Mouse (Mus musculus): ENCODE measurements around the gene Lmo2. TPM values are rescaled to one million over a fixed set of nuclear protein-coding genes. Genes with fewer than 3 reads are reported as not detected.
"Not testable (repeated sequence)": the region's sequence is repeated elsewhere in the genome, so short reads cannot be mapped to it uniquely, and the experiment has no call there.

The Lmo2 gene
- total RNA-seq, 1 experiment from 2014 or later: 858 TPM

DNA sequence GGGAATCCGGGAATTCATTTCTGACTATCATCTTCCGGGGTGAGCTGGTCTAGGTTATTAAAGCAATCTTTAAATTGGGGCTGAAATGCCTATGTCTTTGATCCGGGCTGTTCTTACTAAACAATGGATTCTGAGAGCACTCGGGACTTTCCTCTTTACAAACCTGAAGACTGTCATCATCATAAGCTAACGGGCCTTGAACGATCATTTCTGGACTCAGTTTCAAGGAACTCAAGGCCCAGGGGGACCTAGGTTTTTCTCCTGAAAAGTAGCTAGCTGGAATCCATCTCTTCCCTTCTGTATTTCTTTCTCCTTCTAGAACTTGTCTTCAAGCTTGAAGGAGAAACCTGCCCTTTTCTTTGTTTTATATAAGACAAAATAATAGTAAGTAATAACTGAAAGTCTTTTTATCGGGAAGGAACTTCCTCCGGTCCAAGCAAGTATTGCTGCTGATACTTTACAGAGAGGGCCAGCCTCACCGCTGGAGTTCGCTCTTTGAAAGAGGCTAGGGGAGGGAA, 11.2 kb downstream of the Lmo2 start:
- ATAC-seq (replicated peaks in 1 of 2; ENCODE audit: insufficient read depth in 1 of 2, low FRiP score in 2 of 2, low TSS enrichment in 1 of 2, low read depth in 1 of 2, poor library complexity in 2 of 2, severe bottlenecking in 2 of 2): no peak

DNA sequence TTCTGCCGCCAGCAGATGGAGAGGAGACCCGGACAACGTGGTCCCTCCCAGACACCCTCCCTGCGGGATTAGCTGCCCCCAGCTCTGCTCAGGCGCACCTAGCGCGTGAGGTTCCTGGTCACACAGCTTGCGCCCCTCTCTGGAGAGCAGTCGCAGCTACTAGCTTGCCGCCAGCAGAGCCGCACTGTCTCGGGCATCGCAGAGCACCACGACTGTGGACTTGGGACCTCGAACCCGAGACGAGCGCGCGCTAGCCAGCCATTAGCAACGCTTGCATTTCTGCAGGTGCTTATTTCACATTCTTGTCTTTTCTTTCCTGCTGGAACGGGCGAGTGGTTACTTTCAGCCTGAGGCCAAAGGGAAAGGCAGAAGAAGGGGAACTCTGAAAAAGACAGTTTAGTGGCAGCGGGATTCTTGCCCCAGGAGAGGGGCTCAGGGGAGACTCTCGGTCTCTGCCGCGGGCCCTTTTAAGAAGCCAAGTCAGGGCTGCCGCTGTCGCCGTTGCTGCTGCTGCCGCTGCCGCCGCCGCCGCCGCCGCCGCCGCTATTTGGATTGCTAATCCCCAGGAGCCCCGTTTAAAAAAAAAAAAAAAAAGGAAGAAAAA, 11.8 kb downstream of the Lmo2 start:
- ATAC-seq (replicated peaks in 1 of 2; ENCODE audit: insufficient read depth in 1 of 2, low FRiP score in 2 of 2, low TSS enrichment in 1 of 2, low read depth in 1 of 2, poor library complexity in 2 of 2, severe bottlenecking in 2 of 2): peak; percentile 77 to 84

DNA sequence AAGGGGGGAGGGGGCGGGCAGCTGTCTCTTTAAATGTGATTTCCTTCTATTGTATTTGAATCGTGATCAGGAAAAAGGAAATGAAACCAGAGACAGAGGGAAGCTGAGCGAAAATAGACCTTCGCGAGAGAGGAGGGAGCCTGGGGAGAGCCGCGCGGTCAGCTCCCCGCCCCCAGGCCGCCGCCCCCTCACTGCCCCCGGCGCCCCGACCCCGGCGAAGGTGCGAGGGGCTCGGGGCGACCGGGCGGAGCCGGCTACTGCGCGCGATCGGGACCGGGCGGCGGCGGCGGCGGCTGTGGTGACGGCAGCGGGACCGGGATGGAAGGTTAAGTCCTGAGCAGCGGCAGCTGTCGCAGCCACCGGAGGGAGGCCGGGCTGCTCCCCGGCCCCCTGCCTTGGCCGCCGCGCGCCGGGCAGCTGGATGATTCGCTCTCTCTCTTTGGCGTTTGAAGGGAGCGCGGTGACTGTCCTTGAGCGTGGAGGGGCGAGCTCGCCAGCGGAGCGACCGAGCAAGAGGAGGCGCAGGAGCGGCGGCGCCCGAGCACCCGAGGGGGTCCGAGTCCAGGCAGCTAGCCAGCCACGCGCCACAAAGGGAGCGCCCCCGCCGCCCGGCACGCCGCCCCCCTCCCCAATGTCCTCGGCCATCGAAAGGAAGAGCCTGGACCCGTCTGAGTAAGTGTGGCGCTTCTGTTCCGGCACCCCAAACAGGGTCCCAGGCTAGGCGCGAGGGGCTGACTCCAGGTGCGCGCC, 12.4 kb downstream of the Lmo2 start:
- ATAC-seq (replicated peaks in 1 of 2; ENCODE audit: insufficient read depth in 1 of 2, low FRiP score in 2 of 2, low TSS enrichment in 1 of 2, low read depth in 1 of 2, poor library complexity in 2 of 2, severe bottlenecking in 2 of 2): peak; percentile 2 to 9; a peak in 1 of 4 replicates

DNA sequence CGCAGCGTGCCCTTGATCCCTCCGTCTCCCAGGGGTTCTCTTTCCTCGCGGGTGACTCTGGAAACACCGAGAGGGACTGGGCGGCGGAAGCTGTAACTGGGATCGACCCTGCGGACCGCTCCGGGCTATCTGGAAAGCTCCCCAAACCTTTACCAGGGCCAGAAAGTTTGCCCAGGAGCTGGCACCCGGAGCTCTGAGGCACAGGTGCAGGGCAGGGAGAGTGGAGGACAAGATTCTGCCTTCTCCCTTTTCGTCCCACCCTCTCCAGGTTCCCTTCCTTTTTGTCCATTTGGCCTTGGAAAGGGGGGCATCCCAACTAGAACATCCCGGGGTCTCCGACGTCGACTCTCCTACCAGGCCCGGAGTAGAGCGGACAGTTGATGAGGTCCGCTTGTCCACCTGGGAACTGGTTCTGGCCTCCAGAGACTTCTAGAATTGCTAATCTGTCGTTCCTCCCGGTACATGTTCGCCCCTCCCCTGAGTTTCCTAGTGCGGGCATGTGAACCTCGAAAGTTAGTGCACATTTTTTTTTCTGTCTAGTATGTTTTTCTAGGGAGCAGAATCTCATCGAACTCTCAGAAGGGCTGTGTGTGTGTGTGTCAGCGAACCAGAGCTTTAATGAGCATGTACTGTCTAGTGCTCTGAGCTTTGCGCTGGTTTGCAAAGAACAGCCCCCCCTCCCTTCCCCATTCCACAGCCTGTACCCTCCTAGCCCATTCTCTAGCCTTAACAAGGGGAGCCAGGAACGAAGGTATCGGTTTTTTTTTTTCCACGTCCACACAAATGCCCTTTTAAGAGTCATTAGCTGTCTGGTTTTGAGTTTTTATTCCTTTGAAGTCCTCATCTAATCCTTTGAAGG, 13.2 kb downstream of the Lmo2 start:
- ATAC-seq (replicated peaks in 1 of 2; ENCODE audit: insufficient read depth in 1 of 2, low FRiP score in 2 of 2, low TSS enrichment in 1 of 2, low read depth in 1 of 2, poor library complexity in 2 of 2, severe bottlenecking in 2 of 2): no peak

DNA sequence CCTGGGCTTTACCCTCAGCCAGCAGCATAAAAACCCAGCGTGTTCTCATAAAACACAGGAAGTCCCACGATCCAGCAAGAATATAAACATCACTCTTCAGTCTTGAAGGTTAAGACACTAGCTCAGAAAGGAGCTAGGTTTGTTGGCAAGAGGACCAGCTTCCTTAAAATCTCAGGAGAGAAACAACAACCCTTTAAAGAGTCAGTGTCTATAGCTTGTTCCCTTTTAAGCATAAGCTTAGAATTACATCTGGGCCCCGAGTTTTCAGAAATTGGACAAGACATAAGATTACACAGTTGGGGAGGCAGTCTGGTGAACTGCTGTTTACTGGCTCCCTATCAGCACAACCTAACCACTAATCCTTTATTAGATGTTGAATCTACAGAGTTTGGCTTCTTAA, 14.1 kb downstream of the Lmo2 start:
- ATAC-seq (replicated peaks in 1 of 2; ENCODE audit: insufficient read depth in 1 of 2, low FRiP score in 2 of 2, low TSS enrichment in 1 of 2, low read depth in 1 of 2, poor library complexity in 2 of 2, severe bottlenecking in 2 of 2): no peak

DNA sequence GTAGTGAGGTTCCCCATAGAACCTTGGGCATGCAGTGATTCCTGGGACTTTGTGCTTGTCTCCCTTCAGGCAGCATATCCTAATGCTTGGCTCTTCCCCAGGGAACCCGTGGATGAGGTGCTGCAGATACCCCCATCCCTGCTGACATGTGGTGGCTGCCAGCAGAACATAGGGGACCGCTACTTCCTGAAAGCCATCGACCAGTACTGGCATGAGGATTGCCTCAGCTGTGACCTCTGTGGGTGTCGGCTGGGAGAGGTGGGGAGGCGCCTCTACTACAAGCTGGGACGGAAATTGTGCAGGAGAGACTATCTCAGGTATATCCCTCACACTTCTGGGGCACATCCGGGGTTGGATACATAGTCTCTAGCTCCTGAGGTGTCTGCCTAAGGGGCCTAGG, 18.1 kb downstream of the Lmo2 start:
- peak; percentile 19 to 38; a peak in 2 of 4 replicates for ATAC-seq (replicated peaks in 1 of 2; ENCODE audit: insufficient read depth in 1 of 2, low FRiP score in 2 of 2, low TSS enrichment in 1 of 2, low read depth in 1 of 2, poor library complexity in 2 of 2, severe bottlenecking in 2 of 2)

DNA sequence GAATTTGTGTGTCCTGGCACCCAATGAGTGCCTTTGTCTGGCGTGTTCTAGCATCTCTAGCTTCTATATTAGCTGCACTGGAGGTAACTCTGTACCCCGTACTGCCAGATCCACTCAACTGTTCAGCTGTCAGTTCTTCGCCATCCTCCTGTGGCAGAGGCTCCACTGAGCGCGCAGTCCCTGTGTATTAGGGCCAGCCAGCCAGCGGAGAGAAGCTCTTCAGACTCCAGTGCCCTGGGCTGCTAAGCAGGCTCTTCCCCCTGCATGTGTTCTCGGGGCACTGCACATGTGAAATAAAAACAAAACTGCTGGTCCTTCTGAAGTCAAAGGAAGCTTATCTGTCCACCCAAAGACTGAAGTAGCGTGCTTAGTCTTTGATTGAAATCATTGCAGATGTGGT, 19.4 kb downstream of the Lmo2 start:
- ATAC-seq (replicated peaks in 1 of 2; ENCODE audit: insufficient read depth in 1 of 2, low FRiP score in 2 of 2, low TSS enrichment in 1 of 2, low read depth in 1 of 2, poor library complexity in 2 of 2, severe bottlenecking in 2 of 2): no peak

DNA sequence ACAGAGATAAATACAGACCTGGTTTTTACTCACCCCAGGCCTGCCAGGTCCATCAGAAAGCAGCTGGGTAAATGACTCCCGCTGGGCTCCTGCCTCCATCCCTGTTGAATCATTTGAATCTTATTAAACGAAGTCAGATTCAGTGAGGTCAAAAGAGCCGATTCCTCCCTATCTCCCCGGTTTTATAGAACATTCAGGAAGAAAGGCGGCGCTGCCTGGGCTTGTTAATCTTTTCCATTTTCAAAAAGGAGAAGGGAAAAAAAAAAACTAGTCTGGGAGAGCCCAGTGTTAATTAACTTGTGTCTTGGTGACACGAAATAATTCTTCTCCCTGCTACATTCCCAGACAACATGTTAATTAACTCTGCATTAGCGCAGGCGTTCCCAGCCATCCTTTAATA, 19.9 kb downstream of the Lmo2 start:
- ATAC-seq (replicated peaks in 1 of 2; ENCODE audit: insufficient read depth in 1 of 2, low FRiP score in 2 of 2, low TSS enrichment in 1 of 2, low read depth in 1 of 2, poor library complexity in 2 of 2, severe bottlenecking in 2 of 2): no peak

DNA sequence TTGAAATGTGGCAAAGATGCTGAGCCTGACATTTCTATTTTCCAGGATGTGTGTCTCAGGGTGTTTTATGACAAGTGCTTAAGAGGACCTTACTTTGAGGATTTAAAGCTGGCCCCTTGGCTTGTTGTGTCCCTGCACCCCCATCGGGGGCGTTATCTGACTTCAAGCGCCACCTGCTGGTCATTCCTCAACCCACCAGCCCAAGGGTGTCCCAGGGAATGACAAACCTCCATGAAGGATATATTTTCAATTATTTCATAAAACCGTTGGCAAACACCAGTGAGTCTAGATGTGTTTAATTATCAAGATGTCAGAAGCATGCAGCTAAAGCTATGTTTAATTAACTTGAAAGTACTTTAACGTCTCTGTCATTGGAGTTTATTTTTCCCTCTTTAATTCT, 24.5 kb downstream of the Lmo2 start:
- peak; percentile 52 to 68 for ATAC-seq (replicated peaks in 1 of 2; ENCODE audit: insufficient read depth in 1 of 2, low FRiP score in 2 of 2, low TSS enrichment in 1 of 2, low read depth in 1 of 2, poor library complexity in 2 of 2, severe bottlenecking in 2 of 2)

DNA sequence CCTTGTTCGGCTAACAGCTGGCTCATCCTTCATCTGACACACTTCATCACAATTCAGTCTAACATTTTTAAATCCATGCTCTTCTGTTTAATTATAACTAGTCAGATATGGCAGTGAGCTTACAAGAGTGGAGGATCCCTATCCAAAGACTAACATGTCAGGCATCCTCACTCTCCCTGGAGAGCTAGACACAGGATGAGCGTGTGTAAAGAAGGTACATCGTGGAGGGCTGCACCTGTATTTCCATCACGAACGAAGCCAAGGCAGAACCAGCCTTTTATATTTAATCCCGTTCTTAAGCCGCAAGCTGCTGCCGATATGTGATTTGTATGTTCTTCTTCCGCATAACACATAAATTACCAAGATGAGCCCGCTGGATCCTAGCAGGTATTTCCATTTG, 25.4 kb downstream of the Lmo2 start:
- ATAC-seq (replicated peaks in 1 of 2; ENCODE audit: insufficient read depth in 1 of 2, low FRiP score in 2 of 2, low TSS enrichment in 1 of 2, low read depth in 1 of 2, poor library complexity in 2 of 2, severe bottlenecking in 2 of 2): no peak

DNA sequence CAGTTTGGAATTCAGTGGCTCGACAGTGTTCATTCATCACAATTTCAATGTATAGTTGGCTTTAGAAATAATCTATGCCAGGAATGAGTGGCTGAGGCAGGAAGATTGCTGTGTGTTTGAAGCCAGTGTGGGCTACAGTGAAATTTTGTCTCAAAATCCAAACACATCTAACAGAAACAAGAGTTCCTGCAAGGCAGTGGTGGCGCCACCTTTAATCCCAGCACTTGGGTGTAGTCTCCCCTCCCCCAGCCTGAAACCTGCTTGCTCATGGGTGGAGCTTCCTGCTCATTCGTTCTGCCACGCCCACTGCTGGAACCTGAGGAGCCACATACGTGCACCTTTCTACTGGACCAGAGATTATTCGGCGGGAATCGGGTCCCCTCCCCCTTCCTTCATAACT, 29.8 kb downstream of the Lmo2 start:
- not testable (repeated sequence) for ATAC-seq (replicated peaks in 1 of 2; ENCODE audit: insufficient read depth in 1 of 2, low FRiP score in 2 of 2, low TSS enrichment in 1 of 2, low read depth in 1 of 2, poor library complexity in 2 of 2, severe bottlenecking in 2 of 2)

DNA sequence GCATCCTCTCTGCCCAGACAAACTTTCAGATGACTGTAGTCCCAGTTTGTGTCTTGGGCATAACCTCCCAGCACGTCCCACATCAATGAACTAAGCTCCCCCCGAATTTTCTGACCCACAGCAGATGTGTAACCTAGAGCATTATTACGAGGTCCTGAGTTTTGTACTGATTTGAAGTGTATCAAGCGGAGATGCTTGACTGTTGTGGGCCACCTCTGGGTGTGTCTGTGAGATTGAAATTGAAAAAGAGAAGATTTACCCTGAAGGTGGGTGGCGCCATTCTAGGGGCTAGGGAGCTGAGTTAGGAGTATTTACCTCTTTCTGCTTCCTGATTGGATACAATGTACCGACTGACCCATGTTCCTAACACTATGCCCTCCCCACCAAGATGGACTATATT, 31.9 kb downstream of the Lmo2 start:
- ATAC-seq (replicated peaks in 1 of 2; ENCODE audit: insufficient read depth in 1 of 2, low FRiP score in 2 of 2, low TSS enrichment in 1 of 2, low read depth in 1 of 2, poor library complexity in 2 of 2, severe bottlenecking in 2 of 2): no peak

DNA sequence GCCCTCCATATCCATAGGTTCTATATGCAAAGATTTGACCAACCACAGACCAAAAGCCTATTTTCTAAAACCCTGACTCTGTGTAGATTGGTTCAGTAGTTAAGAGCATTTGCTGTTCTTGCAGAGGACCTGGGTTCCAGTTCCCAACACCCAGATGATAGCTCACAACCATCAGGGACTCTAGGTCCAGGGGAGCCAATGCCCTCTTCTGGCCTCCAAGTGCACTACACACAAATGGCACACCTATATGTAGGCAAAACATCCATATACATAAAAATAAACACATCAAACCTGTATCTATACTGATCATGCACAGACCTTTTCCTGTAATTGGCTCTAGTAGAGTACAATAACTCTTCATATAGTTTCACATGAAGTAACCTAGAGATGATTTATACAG, 33.5 kb downstream of the Lmo2 start:
- no peak for ATAC-seq (replicated peaks in 1 of 2; ENCODE audit: insufficient read depth in 1 of 2, low FRiP score in 2 of 2, low TSS enrichment in 1 of 2, low read depth in 1 of 2, poor library complexity in 2 of 2, severe bottlenecking in 2 of 2)

DNA sequence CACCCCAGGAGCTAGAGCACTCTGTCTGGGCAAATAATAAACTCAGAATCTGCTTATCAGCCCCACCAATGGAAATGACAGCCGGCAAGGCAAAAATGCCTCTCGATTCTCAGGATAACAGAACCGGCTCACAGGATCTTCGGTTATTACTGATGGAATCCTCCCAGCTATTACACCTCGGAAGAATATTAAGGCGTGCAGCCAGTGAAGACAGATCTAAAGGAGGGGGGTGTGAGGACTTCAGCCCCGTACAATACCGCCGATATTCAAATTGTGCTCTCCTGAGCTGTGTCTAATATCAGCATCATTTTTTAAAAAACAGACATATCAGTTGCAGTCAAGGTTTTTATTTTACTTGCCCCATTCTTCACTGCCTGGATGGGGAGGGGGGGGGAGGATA, 34.4 kb downstream of the Lmo2 start:
- no peak for ATAC-seq (replicated peaks in 1 of 2; ENCODE audit: insufficient read depth in 1 of 2, low FRiP score in 2 of 2, low TSS enrichment in 1 of 2, low read depth in 1 of 2, poor library complexity in 2 of 2, severe bottlenecking in 2 of 2)

DNA sequence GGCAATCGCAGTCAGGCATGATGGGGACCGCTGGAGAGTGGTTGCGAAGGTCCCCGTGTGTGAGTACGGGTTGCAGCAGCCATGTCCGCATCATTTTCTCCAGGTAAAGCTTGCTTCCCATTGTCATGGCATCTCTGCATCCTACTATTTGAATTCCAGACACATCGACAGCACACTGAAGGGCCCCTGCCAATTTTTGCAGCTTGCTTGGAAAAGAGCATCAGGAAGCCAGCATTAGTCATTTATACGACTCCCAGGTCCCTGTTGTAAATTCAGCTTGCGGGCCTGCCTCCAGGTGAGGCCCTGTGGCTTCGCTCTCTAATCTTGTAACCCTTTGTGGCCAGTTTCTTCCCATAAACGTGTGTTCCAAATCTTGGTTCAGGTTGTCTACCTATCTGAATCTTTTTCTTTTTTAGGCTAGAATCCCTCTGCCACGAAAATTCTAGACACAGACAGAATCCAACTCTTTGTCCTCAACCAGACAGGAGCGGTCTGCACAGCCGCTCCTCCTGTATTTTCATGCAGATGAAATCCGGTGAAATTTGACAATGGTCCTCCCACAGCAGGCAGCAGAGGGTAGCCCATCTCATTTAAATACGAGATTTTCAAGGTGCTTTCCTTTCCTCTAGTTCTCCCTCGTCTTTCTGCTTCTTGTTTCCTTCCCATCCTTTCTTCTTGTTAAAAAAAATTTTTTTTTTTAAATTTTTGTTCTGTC, 35.0 kb downstream of the Lmo2 start:
- ATAC-seq (replicated peaks in 1 of 2; ENCODE audit: insufficient read depth in 1 of 2, low FRiP score in 2 of 2, low TSS enrichment in 1 of 2, low read depth in 1 of 2, poor library complexity in 2 of 2, severe bottlenecking in 2 of 2): no peak

DNA sequence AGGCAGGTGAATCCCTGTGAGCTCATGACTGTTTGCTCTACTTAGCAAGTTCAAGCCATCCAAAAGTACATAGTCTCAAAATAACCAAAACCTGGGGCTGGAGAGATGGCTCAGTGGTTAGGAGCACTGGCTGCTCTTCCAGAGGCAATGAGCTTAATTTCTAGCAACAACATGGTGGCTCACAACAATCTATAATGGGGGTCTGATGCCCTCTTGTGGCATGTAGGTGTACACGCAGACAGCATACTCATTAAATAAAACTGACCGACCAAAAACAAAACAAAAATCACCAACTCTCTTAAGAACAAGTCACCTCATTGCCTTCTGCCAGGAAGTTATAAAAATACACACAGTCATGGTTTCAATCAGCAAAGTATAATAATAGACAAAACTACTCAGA, 43.3 kb downstream of the Lmo2 start:
- ATAC-seq (replicated peaks in 1 of 2; ENCODE audit: insufficient read depth in 1 of 2, low FRiP score in 2 of 2, low TSS enrichment in 1 of 2, low read depth in 1 of 2, poor library complexity in 2 of 2, severe bottlenecking in 2 of 2): peak; percentile 53 to 72

DNA sequence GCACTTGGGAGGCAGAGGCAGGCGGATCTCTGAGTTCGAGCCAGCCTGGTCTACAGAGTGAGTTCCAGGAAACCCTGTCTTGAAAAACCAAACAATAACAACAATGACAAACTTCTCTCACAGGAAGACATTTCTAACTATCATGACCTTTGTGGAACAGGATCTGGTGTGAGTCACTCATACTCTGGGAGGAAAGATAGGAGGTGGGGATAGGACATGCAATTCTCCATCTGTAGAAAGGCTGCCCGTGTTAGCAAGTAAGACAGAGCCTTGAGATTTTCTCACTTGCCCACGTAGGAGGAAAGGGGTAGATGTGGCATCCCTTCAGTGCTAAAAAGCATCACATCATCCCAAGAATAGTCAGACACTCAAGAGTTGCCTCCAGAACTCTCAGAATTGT, 44.1 kb downstream of the Lmo2 start:
- ATAC-seq (replicated peaks in 1 of 2; ENCODE audit: insufficient read depth in 1 of 2, low FRiP score in 2 of 2, low TSS enrichment in 1 of 2, low read depth in 1 of 2, poor library complexity in 2 of 2, severe bottlenecking in 2 of 2): no peak
